Mouse (Mus musculus) stomach, postnatal 0 days (tissue): Measurements from ENCODE around the gene Cadps.

ENCODE experiments used
- CTCF ChIP-seq: IDR thresholded peaks from 2 replicates; pipeline ENCODE4 v1.5.1; 2016; ENCODE audit warnings: antibody characterized with exemption, low read depth, mild to moderate bottlenecking, moderate library complexity
- EP300 ChIP-seq: optimal IDR thresholded peaks from 2 replicates; pipeline ENCODE3; 2016; ENCODE audit warnings: antibody characterized with exemption

GRCm38 (mm10) chr14:12801100-12801499 lies 21.8 kb downstream of the Cadps start:
- TF ChIP-seq CTCF: no peak
- no peak for TF ChIP-seq EP300
